Mouse (Mus musculus) embryonic fibroblast, embryonic 13.5 days (primary cell): Measurements from ENCODE around the gene Zfp991. TPM values are rescaled to one million over a fixed set of nuclear protein-coding genes. Genes with fewer than 3 reads are reported as not detected.
"Not testable (repeated sequence)": the region's sequence is repeated elsewhere in the genome, so short reads cannot be mapped to it uniquely, and the experiment has no call there.

Experiments used
- H3K27ac ChIP-seq: 2 replicates; pipeline ENCODE4 v1.5.1; 2012; ENCODE audit warnings: low read length, control low read depth, inconsistent platforms; ENCODE audit not compliant: insufficient read depth
- H3K4me1 ChIP-seq: 2 replicates; pipeline ENCODE4 v1.6.1; 2011; ENCODE audit warnings: low read length; ENCODE audit not compliant: control insufficient read depth, insufficient read depth
- H3K4me3 ChIP-seq: 2 replicates; pipeline ENCODE4 v1.5.1; 2011; ENCODE audit warnings: mild to moderate bottlenecking, control low read depth, low read length; ENCODE audit not compliant: insufficient read depth
- POLR2A ChIP-seq: IDR thresholded peaks from 2 replicates; pipeline ENCODE4 v1.6.1; 2011; ENCODE audit warnings: low read depth, mild to moderate bottlenecking, control low read depth, low read length, moderate library complexity
- polyA plus RNA-seq: library from polyadenylated mRNA; stranded (reverse); fragments of >200 nt; gene quantifications from 2 replicates; pipeline ENCODE4 v1.2.4, GENCODE M21; 2011; ENCODE audit warnings: low read depth; ENCODE audit not compliant: missing spikeins, insufficient read length

Zfp991 gene
- 20.2 and 21.2 TPM in 2 replicates for polyA plus RNA-seq

- not testable (repeated sequence) for H3K4me1 ChIP-seq, H3K27ac ChIP-seq
- peak within 1 kb of the TSS; percentile 30; the same call in 1 of the 2 replicates for H3K4me3 ChIP-seq
Observed at GRCm38 (mm10) chr4:147131837-147132459, at the start of gene Zfp991. TSS of gene Zfp991 (plus strand) at chr4:147132038.

DNA sequence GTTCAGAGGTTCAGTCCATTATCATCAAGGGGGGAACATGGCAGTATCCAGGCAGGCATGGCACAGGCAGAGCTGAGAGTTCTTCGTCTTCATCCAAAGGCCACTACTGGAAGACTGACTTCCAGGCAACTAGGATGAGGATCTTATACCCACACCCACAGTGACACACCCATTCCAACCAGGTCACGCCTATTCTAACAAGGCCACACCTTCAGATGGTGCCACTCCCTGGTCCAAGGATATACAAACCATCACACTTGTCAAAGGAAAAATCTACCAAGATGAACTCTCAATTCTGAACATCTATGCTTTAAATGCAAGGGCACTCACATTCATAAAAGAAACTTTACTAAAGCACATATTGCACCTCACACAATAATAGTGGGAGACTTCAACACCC lies 36.2 kb upstream of the Zfp991 start:
- not testable (repeated sequence) for H3K4me1 ChIP-seq, H3K27ac ChIP-seq, H3K4me3 ChIP-seq

DNA sequence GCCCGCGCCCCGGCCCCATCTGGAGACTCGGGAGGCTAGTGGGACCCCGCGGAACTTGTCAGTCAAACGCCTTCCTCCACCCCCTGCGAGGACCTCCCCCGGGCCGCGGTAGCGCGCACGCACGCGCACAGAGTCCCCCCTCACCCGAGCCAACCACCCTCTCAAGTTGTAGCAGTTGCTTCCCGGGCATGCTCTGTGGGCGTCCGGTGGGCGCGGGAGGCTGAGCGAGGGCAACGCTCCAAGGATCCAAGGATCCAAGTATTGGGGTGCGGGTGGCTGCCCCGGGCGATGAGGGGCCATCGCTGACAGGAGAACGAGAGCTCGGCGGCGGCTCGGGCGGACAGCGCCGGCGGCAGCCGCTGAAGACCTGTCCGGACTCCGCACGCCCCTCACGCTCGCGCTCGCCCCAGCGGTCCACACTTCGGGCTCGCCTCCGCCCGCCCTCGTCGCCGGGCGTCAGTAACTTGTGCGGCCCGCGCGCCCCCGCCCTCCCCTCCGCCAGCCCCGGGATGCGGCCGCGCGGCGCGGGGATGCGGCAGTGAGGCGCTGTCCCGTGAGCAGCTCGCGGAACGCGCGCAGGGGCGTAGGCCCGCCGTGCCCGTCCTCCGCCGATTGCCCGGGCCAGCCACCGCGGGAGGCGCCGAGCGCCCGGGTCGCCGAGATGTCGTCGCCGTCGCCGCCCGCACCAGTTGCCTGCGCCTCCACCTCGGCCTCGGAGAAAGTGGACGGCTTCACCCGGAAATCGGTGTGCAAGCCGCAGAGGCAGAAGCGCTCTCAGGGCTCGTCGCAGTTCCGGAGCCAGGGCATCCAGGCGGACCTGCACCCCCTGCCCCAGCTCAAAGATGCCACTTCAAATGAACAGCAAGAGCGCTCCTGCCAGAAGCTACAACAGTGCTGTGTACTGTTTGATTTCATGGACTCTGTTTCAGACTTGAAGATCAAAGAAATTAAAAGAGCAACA lies 29.9 kb upstream of the Zfp991 start:
- not testable (repeated sequence) for H3K4me1 ChIP-seq, H3K4me3 ChIP-seq, H3K27ac ChIP-seq

DNA sequence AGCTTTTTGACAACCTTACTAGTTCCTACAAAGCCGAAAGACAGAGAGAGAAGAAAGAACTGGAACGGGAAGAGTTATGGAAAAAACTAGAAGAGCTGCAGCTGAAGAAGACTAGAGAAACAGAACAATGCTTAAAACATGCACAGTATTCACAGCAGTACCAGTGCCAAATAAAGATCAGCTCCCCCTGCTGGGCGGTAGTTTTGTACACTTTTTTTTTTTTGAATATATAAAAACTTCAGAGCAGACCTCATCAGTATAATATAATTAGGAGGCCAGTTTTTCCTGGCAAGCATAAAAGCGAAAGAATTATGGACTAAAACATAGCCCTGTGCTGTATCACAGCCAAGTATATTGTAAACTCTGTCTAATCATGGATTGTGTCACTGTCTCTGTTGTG lies 28.0 kb upstream of the Zfp991 start:
- not testable (repeated sequence) for H3K27ac ChIP-seq, H3K4me3 ChIP-seq, H3K4me1 ChIP-seq

- not testable (repeated sequence) for H3K4me3 ChIP-seq, H3K4me1 ChIP-seq, H3K27ac ChIP-seq
Observed at GRCm38 (mm10) chr4:147117839-147118238, 14.0 kb upstream of the Zfp991 start.

DNA sequence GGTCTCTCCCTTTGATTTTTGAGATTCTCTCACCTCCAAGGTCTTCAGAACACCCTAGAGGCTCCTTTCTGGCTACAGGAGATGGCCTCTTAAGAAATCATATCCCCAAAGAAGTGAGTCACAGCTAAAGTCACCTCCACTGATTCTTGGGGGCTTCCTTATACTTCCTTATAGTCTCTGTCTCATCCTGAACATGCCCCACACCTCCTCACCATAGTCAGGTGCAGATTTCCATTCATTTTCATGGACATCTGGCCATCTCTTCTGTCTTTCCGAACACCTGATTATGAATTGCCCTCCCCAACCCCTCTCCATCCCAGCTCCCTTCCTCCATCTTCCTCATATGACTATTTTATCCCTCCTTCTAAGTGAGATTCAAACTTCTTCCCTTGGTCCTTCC lies 9.6 kb upstream of the Zfp991 start:
- not testable (repeated sequence) for H3K27ac ChIP-seq, H3K4me3 ChIP-seq, H3K4me1 ChIP-seq

- H3K4me3 ChIP-seq, H3K27ac ChIP-seq: not testable (repeated sequence)
Observed at GRCm38 (mm10) chr4:147123797-147124196, 8.0 kb upstream of the Zfp991 start.

GRCm38 (mm10) chr4:147124400-147125306 lies 7.2 kb upstream of the Zfp991 start:
- H3K4me1 ChIP-seq, H3K27ac ChIP-seq: not testable (repeated sequence)
- peak overlapping the region; percentile 21 for H3K4me3 ChIP-seq
- TF ChIP-seq POLR2A, result peak; percentile 28; the same call in 1 of the 2 replicates

More at GRCm38 (mm10) chr4:147123797-147124196, 8.0 kb upstream of the Zfp991 start:
- not testable (repeated sequence) for H3K4me1 ChIP-seq

DNA sequence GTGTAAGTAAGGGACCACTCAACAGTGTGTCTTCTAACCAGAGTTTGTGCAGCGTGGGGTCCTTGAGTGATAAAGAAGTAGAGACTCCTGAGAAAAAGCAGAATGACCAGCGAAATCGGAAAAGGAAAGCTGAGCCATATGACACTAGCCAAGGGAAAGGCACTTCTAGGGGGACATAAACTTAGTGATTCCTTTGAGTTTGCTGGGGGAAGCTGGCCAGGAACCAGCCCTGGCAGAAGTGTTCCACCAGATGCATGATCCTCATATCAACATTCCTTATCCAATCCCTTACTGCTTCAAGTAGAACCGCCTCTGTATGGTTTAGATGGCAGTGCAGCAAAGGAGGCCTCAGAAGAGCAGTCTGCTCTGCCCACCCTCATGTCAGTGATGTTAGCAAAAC lies 6.5 kb upstream of the Zfp991 start:
- H3K27ac ChIP-seq, H3K4me1 ChIP-seq: not testable (repeated sequence)
- peak overlapping the region; percentile 21; the same call in 1 of the 2 replicates for H3K4me3 ChIP-seq

DNA sequence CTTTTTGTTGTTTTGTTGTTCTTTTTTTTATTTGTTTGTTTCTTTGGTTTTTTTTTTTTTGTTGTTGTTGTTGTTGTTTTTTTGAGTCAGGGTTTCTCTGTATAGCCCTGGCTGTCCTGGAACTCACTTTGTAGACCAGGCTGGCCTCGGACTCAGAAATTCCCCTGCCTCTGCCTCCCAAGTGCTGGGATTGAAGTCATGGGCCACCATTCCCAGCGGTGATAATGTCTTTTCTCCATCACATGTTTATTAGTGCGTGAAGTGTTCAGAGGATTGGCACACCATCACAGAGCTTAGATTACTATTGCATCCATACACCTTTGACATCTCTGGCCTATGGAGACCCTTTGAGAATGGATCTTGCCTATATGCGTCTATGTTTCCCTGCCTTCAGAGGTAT lies 6.0 kb upstream of the Zfp991 start:
- H3K4me1 ChIP-seq, H3K27ac ChIP-seq, H3K4me3 ChIP-seq: not testable (repeated sequence)

GRCm38 (mm10) chr4:147126435-147126834 lies 5.4 kb upstream of the Zfp991 start:
- H3K4me3 ChIP-seq, H3K27ac ChIP-seq, H3K4me1 ChIP-seq: not testable (repeated sequence)

DNA sequence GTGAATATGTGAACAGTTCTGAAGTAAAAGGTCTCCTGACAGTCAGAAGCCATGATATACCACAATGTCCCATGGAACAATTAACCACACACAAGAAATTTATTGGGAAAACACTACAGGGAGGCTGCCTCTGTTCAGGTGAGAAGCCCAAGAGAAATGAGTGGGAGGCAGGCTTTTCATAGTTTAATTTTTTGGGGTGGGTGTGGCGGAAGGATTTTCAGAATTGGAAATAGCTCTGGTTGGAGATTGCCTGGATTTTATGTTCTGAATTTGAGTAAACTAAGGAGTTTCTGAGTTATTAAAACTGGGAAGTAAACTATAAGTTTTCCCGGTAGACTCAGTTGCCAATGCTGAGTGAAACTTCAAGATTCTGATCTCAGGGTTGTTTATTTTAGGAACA lies 4.7 kb upstream of the Zfp991 start:
- H3K4me1 ChIP-seq, H3K4me3 ChIP-seq, H3K27ac ChIP-seq: not testable (repeated sequence)

- not testable (repeated sequence) for H3K4me3 ChIP-seq, H3K4me1 ChIP-seq
Observed at GRCm38 (mm10) chr4:147128152-147128551, 3.7 kb upstream of the Zfp991 start.

GRCm38 (mm10) chr4:147133596-147133995 lies 1.8 kb downstream of the Zfp991 start:
- not testable (repeated sequence) for H3K4me3 ChIP-seq, H3K27ac ChIP-seq, H3K4me1 ChIP-seq

More at GRCm38 (mm10) chr4:147128152-147128551, 3.7 kb upstream of the Zfp991 start:
- H3K27ac ChIP-seq, result not testable (repeated sequence)

DNA sequence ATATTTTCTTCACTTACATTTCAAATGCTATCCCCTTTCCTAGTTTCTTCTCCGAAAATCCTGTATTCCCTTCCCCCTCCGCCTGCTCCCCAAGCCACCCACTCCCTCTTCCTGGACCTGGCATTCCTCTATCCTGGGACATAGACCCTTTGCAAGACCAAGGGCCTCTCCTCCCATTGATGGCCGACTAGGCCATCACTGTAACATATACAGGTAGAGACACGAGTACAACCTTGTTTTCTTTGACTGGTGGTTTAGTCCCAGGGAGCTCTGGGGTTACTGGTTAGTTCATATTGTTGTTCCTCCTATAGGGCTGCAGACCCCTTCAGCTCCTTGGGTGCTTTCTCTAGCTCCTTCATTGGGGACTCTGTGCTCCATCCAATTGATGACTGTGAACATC lies 9.9 kb downstream of the Zfp991 start:
- H3K27ac ChIP-seq, H3K4me1 ChIP-seq, H3K4me3 ChIP-seq: not testable (repeated sequence)
